Mouse (Mus musculus) adrenal gland, postnatal 36 days (tissue): ENCODE data around the gene Clec2g. TPM values are rescaled to one million over a fixed set of nuclear protein-coding genes. Genes with fewer than 3 reads are reported as not detected.

Experiments
- DNase-seq, 2 experiments: peaks; one replicate each; pipeline ENCODE4 v3.0.0; 2021; ENCODE audit warnings: mixed read lengths in 1 of 2
- microRNA-seq: library from miRNA; unstranded; fragments of <30 nt; microRNA quantifications from one replicate; pipeline ENCODE4 v1.2.0, GENCODE M21; 2021
- total RNA-seq, 2 experiments: library from RNA; stranded (reverse); gene quantifications; 2 replicates each; pipeline ENCODE4 v1.2.3; 2021

Clec2g gene
- total RNA-seq, 2 experiments from 2014 or later: 2.2 to 3.3 TPM

- DNase-seq: no peak
Measured at GRCm38 (mm10) chr6:129013762-129014276, 79.6 kb downstream of the Clec2g start.

- no peak for DNase-seq
Measured at GRCm38 (mm10) chr6:129014399-129014798, 80.2 kb downstream of the Clec2g start.

GRCm38 (mm10) chr6:129027451-129028248 lies 93.5 kb downstream of the Clec2g start:
- no peak for DNase-seq

- no peak for DNase-seq
Measured at GRCm38 (mm10) chr6:129030175-129030824, 96.1 kb downstream of the Clec2g start.

- no peak for DNase-seq
Measured at GRCm38 (mm10) chr6:129030964-129031363, 96.8 kb downstream of the Clec2g start.

GRCm38 (mm10) chr6:129033397-129033796 lies 99.2 kb downstream of the Clec2g start:
- peak; percentile 3 to 18 for DNase-seq

Small RNAs within 50 kb of the gene (microRNA-seq; reads per million reads assigned to microRNA genes)
- gene Gm27336 (not detected), gene Mir7649 (not detected)

Other genes with a start within 250 kb of the Clec2g start
- gene Klrb1, start 211.3 kb upstream of the Clec2g start, total RNA-seq: not detected
- under 1 TPM; 0.16 to 0.20 TPM for gene Klrb1c, start 145.2 kb upstream of the Clec2g start, total RNA-seq
- not detected for gene Gm44511, start 108.1 kb upstream of the Clec2g start, total RNA-seq
- under 1 TPM in 1 of 2 experiments, not detected in 1; 0.23 TPM for gene Klrb1b, start 108.0 kb upstream of the Clec2g start, total RNA-seq
- not detected for gene Clec2i, start 46.8 kb upstream of the Clec2g start, total RNA-seq
- gene BC035044, start 43.3 kb upstream of the Clec2g start, total RNA-seq: under 1 TPM in 1 of 2 experiments, not detected in 1; 0.30 TPM
- not detected for gene Klrb1f, start 111.5 kb downstream of the Clec2g start, total RNA-seq
- not detected for gene Clec2e, start 166.5 kb downstream of the Clec2g start, total RNA-seq
- gene Clec2d, start 246.2 kb downstream of the Clec2g start, total RNA-seq: 10 to 100 TPM; 39.7 to 59.7 TPM